Mouse (Mus musculus) neutrophil, adult 59 days (primary cell): Measurements from ENCODE around the gene Rasd2. TPM values are rescaled to one million over a fixed set of nuclear protein-coding genes. Genes with fewer than 3 reads are reported as not detected.

Source experiments
- total RNA-seq, 2 experiments: library from RNA; stranded (reverse); gene quantifications; 1 replicate in 1 of 2; 2 replicates in 1 of 2; pipeline ENCODE4 v1.2.4; 2023

The Rasd2 gene
- total RNA-seq: not detected

DNA sequence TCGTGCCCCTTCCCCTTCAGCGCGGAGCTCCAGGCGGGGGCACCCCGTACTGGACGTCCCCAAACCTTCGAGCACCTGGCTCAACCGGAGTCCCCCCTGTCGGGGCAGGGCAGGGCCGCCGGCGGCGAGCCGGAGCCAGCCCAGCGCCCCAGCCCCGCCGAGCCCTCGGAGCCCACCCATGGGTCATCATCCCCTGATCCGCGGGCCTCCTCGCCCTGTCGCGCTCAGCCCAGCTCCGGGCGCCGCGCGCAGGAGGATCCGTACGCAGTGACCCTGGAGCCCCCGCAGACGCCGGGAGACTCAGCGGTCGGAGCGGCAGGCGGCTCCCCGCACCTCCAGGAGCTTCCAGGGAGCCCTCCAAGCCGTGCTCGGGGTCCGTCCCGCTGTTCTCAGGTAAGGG lies at the start of gene Rasd2:
Gene Rasd2, plus strand, starts transcription at position 259 of the 400 bp plus-strand sequence.

Other genes starting within 250 kb of the Rasd2 start
- gene Hmgxb4, start 220.6 kb upstream of the Rasd2 start, total RNA-seq: 10 to 100 TPM; 28.0 to 29.1 TPM
- gene Tom1, start 180.2 kb upstream of the Rasd2 start, total RNA-seq: 10 to 100 TPM; 62.6 to 66.1 TPM
- 10 to 100 TPM; 53.1 to 56.0 TPM for gene Hmox1, start 120.3 kb upstream of the Rasd2 start, total RNA-seq
- gene Mcm5, start 104.4 kb upstream of the Rasd2 start, total RNA-seq: 100 to 1,000 TPM; 108 to 116 TPM
- gene Gm10358, start 192.6 kb downstream of the Rasd2 start, total RNA-seq: not detected
- not detected for gene Iqcm, start 234.8 kb downstream of the Rasd2 start, total RNA-seq